Mouse (Mus musculus) embryonic facial prominence, embryonic 11.5 days (tissue): ENCODE results near the gene Ypel3. TPM values are rescaled to one million over a fixed set of nuclear protein-coding genes. Genes with fewer than 3 reads are reported as not detected.

Experiments used
- ATAC-seq: fragments of 200-750 bp; cut with Nextera tagmentation; replicated peaks from 2 replicates; pipeline ENCODE4 v1.8.0; 2017; ENCODE audit warnings: low read depth; ENCODE audit not compliant: insufficient number of reproducible peaks, low FRiP score, low TSS enrichment
- DNase-seq: peaks from one replicate; pipeline ENCODE4 v3.0.0-alpha.2; 2015; ENCODE audit warnings: low spot score
- H3K27ac ChIP-seq: fragments of 300-500 bp; sonication (generic); replicated peaks from 2 replicates; pipeline ENCODE4 v1.5.1; 2014; ENCODE audit warnings: mild to moderate bottlenecking, low read depth, low read length, control low read depth
- H3K27me3 ChIP-seq: fragments of 300-500 bp; sonication (generic); 2 replicates; pipeline ENCODE4 v1.6.1; 2014; ENCODE audit warnings: mild to moderate bottlenecking, low read length, moderate library complexity, mixed read lengths; ENCODE audit not compliant: control insufficient read depth, insufficient read depth
- H3K36me3 ChIP-seq: fragments of 300-500 bp; sonication (generic); replicated peaks from 2 replicates; pipeline ENCODE4 v1.6.1; 2014; ENCODE audit warnings: low read depth, mild to moderate bottlenecking, low read length, moderate library complexity, mixed read lengths; ENCODE audit not compliant: control insufficient read depth, insufficient read depth
- H3K4me1 ChIP-seq: fragments of 300-500 bp; sonication (generic); 2 replicates; pipeline ENCODE4 v1.6.1; 2014; ENCODE audit warnings: low read length, mixed read lengths; ENCODE audit not compliant: control insufficient read depth, insufficient read depth
- H3K4me2 ChIP-seq: fragments of 300-500 bp; sonication (generic); 2 replicates; pipeline ENCODE4 v1.6.1; 2014; ENCODE audit warnings: low read depth, mild to moderate bottlenecking, control low read depth, low read length, moderate library complexity
- H3K4me3 ChIP-seq: fragments of 300-500 bp; sonication (generic); 2 replicates; pipeline ENCODE4 v1.5.1; 2014; ENCODE audit warnings: low read depth, low read length, control low read depth
- H3K9ac ChIP-seq: fragments of 300-500 bp; sonication (generic); replicated peaks from 2 replicates; pipeline ENCODE4 v1.6.1; 2014; ENCODE audit warnings: mild to moderate bottlenecking, control low read depth, low read length
- H3K9me3 ChIP-seq: fragments of 300-500 bp; sonication (generic); replicated peaks from 2 replicates; pipeline ENCODE4 v1.6.1; 2016; ENCODE audit warnings: mild to moderate bottlenecking, low read length, inconsistent platforms, mixed read lengths; ENCODE audit not compliant: control insufficient read depth
- WGBS: fragments of 180-500 bp; shearing (Covaris S2); extraction: QIAGEN DNeasy Blood & Tissue Kit; methylation state at CpG from one replicate; pipeline ENCODE4 v1.1.7; 2014; 5-methylcytosine and 5-hydroxymethylcytosine counted together
- polyA plus RNA-seq: library from polyadenylated mRNA; unstranded; fragments of >200 nt; fragmentation: Nextera tagmentation; extraction: Ambion mirVana; gene quantifications from 2 replicates; pipeline ENCODE4 v1.2.1, GENCODE M21; 2014

The Ypel3 gene
- polyA plus RNA-seq, 1 experiment from 2014 or later, result 89.1 TPM

GRCm38 (mm10) chr7:126815726-126816222, 39.0 kb downstream of the Ypel3 start:
- no peak overlapping the region for H3K27ac ChIP-seq
- no peak for ATAC-seq
- WGBS, result 72% methylated on average over 8 of the region's 8 CpGs
- no peaks in the 10 kb centered on the region for H3K27me3 ChIP-seq
- H3K36me3 ChIP-seq, result no peaks in the 10 kb centered on the region
- H3K9me3 ChIP-seq, result no peaks in the 10 kb centered on the region
- H3K4me1 ChIP-seq, result no peaks in the 10 kb centered on the region
- no peak overlapping the region for H3K9ac ChIP-seq
- no peak overlapping the region for H3K4me3 ChIP-seq
- DNase-seq, result no peak
- no peak overlapping the region for H3K4me2 ChIP-seq

GRCm38 (mm10) chr7:126816494-126816893, 39.7 kb downstream of the Ypel3 start:
- H3K4me2 ChIP-seq, result no peak overlapping the region
- H3K27me3 ChIP-seq, result no peaks in the 10 kb centered on the region
- 88% methylated on average over 8 of the region's 8 CpGs for WGBS
- no peak overlapping the region for H3K9ac ChIP-seq
- no peak overlapping the region for H3K27ac ChIP-seq
- H3K4me3 ChIP-seq, result no peak overlapping the region
- ATAC-seq (no peak), DNase-seq (no peak)
- H3K36me3 ChIP-seq, result no peaks in the 10 kb centered on the region
- no peaks in the 10 kb centered on the region for H3K9me3 ChIP-seq
- no peaks in the 10 kb centered on the region for H3K4me1 ChIP-seq

GRCm38 (mm10) chr7:126817595-126817994, 40.8 kb downstream of the Ypel3 start:
- H3K4me3 ChIP-seq, result no peak overlapping the region
- H3K9me3 ChIP-seq, result no peaks in the 10 kb centered on the region
- no peaks in the 10 kb centered on the region for H3K36me3 ChIP-seq
- no peak overlapping the region for H3K9ac ChIP-seq
- H3K27me3 ChIP-seq, result peaks cover 3% of the 10 kb centered on the region; the same call in 1 of the 2 replicates
- no peak overlapping the region for H3K27ac ChIP-seq
- H3K4me2 ChIP-seq, result no peak overlapping the region
- WGBS, result 82% methylated on average over 7 of the region's 7 CpGs
- ATAC-seq (no peak), DNase-seq (no peak)
- H3K4me1 ChIP-seq, result no peaks in the 10 kb centered on the region

GRCm38 (mm10) chr7:126818818-126819217, 42.1 kb downstream of the Ypel3 start:
- DNase-seq (no peak), ATAC-seq (no peak)
- Histone ChIP-seq H3K9me3 (no peaks in the 10 kb centered on the region), H3K27me3 (peaks cover 12% of the 10 kb centered on the region), H3K9ac (no peak overlapping the region), H3K27ac (no peak overlapping the region), H3K4me2 (no peak overlapping the region), H3K4me1 (peaks cover 3% of the 10 kb centered on the region; the same call in 1 of the 2 replicates), H3K36me3 (no peaks in the 10 kb centered on the region), H3K4me3 (no peak overlapping the region)
- 45% methylated on average over 1 of the region's 1 CpGs for WGBS

- 18% methylated on average over 7 of the region's 7 CpGs for WGBS
- Histone ChIP-seq H3K9me3 (no peaks in the 10 kb centered on the region), H3K36me3 (no peaks in the 10 kb centered on the region), H3K4me2 (no peak overlapping the region), H3K9ac (no peak overlapping the region), H3K4me1 (peaks cover 3% of the 10 kb centered on the region; the same call in 1 of the 2 replicates), H3K27ac (no peak overlapping the region), H3K4me3 (no peak overlapping the region), H3K27me3 (peaks cover 17% of the 10 kb centered on the region)
- ATAC-seq (peak; percentile 67; the same call in 1 of the 2 replicates), DNase-seq (peak; percentile 89)
These were observed 45.2 kb downstream of the Ypel3 start for GRCm38 (mm10) chr7:126821835-126822511.

- Histone ChIP-seq H3K36me3 (no peaks in the 10 kb centered on the region), H3K4me1 (peaks cover 3% of the 10 kb centered on the region; the same call in 1 of the 2 replicates), H3K4me3 (peak overlapping the region; percentile 33; the same call in 1 of the 2 replicates), H3K9ac (no peak overlapping the region; the same call in 1 of the 2 replicates), H3K27ac (no peak overlapping the region), H3K4me2 (peak overlapping the region; percentile 68; the same call in 1 of the 2 replicates), H3K9me3 (no peaks in the 10 kb centered on the region), H3K27me3 (peaks cover 17% of the 10 kb centered on the region)
- DNase-seq (no peak), ATAC-seq (no peak)
- WGBS, result 8% methylated on average over 9 of the region's 9 CpGs
These were observed 46.0 kb downstream of the Ypel3 start for GRCm38 (mm10) chr7:126822741-126823140.

GRCm38 (mm10) chr7:126823202-126823711, 46.5 kb downstream of the Ypel3 start:
- peaks cover 17% of the 10 kb centered on the region for H3K27me3 ChIP-seq
- no peaks in the 10 kb centered on the region for H3K36me3 ChIP-seq
- H3K27ac ChIP-seq, result no peak overlapping the region
- H3K9me3 ChIP-seq, result no peaks in the 10 kb centered on the region
- DNase-seq, result peak; percentile 20
- peak overlapping the region; percentile 53 for H3K9ac ChIP-seq
- ATAC-seq, result no peak
- peaks cover 3% of the 10 kb centered on the region; the same call in 1 of the 2 replicates for H3K4me1 ChIP-seq
- WGBS, result 0% methylated on average over 16 of the region's 19 CpGs
- H3K4me2 ChIP-seq, result peak overlapping the region; percentile 68
- H3K4me3 ChIP-seq, result peak overlapping the region; percentile 33

GRCm38 (mm10) chr7:126823940-126824339, 47.2 kb downstream of the Ypel3 start:
- Histone ChIP-seq H3K36me3 (no peaks in the 10 kb centered on the region), H3K4me1 (peaks cover 3% of the 10 kb centered on the region; the same call in 1 of the 2 replicates), H3K4me2 (no peak overlapping the region), H3K27ac (no peak overlapping the region), H3K9ac (no peak overlapping the region), H3K9me3 (no peaks in the 10 kb centered on the region), H3K4me3 (no peak overlapping the region; the same call in 1 of the 2 replicates), H3K27me3 (peaks cover 17% of the 10 kb centered on the region)
- DNase-seq, result no peak
- WGBS, result 14% methylated on average over 10 of the region's 10 CpGs
- ATAC-seq, result no peak
